Mouse (Mus musculus): ENCODE measurements around the gene Dgkq. TPM values are rescaled to one million over a fixed set of nuclear protein-coding genes. Genes with fewer than 3 reads are reported as not detected.

Dgkq gene
- polyA plus RNA-seq, 1 experiment from 2014 or later = 10.7 TPM

- Histone ChIP-seq H3K4me3 (replicated peaks; ENCODE audit: low read length) (no peak overlapping the region), H3K27ac (ENCODE audit: low read length) (no peak overlapping the region), H3K36me3 (ENCODE audit: control insufficient read depth, insufficient read depth, low read length) (peaks cover 50% of the 10 kb centered on the region; the same call in 1 of the 2 replicates), H3K9me3 (replicated peaks; ENCODE audit: control insufficient read depth, low read length) (no peaks in the 10 kb centered on the region), H3K27me3 (ENCODE audit: control insufficient read depth, insufficient read depth, low read length) (no peaks in the 10 kb centered on the region), H3K4me1 (ENCODE audit: control insufficient read depth, insufficient read depth, low read length) (no peaks in the 10 kb centered on the region), H3K9ac (ENCODE audit: low read length) (no peak overlapping the region), H3K4me2 (ENCODE audit: low read depth, low read length) (no peak overlapping the region)
- no peak for ATAC-seq (ENCODE audit: insufficient read depth, low FRiP score)
- 71% methylated on average over 1 of the region's 1 CpGs for WGBS
These were observed 69.5 kb downstream of the Dgkq start for GRCm38 (mm10) chr5:108599923-108600322.

Other genes starting within 250 kb of the Dgkq start
- gene Atp5k, start 235.2 kb downstream of the Dgkq start, polyA plus RNA-seq (2015; fragmentation: Nextera tagmentation; extraction: Ambion mirVana) = 366 and 477 TPM in 2 replicates
- 0.67 and 0.69 TPM in 2 replicates for gene Mfsd7a, start 220.8 kb downstream of the Dgkq start, polyA plus RNA-seq (2015; fragmentation: Nextera tagmentation; extraction: Ambion mirVana)
- gene Pcgf3, start 208.4 kb downstream of the Dgkq start, polyA plus RNA-seq (2015; fragmentation: Nextera tagmentation; extraction: Ambion mirVana) = 16.2 and 19.1 TPM in 2 replicates
- 2.9 and 3.4 TPM in 2 replicates for gene Cplx1, start 119.6 kb downstream of the Dgkq start, polyA plus RNA-seq (2015; fragmentation: Nextera tagmentation; extraction: Ambion mirVana)
- gene Gak, start 39.9 kb downstream of the Dgkq start, polyA plus RNA-seq (2015; fragmentation: Nextera tagmentation; extraction: Ambion mirVana) = 62.9 and 67.9 TPM in 2 replicates
- 27.1 and 27.7 TPM in 2 replicates for gene Tmem175, start 39.9 kb downstream of the Dgkq start, polyA plus RNA-seq (2015; fragmentation: Nextera tagmentation; extraction: Ambion mirVana)
- gene Idua, start 9.3 kb downstream of the Dgkq start, polyA plus RNA-seq (2015; fragmentation: Nextera tagmentation; extraction: Ambion mirVana) = 13.5 and 15.2 TPM in 2 replicates
- gene Slc26a1, start 5.9 kb upstream of the Dgkq start, polyA plus RNA-seq (2015; fragmentation: Nextera tagmentation; extraction: Ambion mirVana) = 1.8 and 3.0 TPM in 2 replicates
- gene Fgfrl1, start 22.7 kb upstream of the Dgkq start, polyA plus RNA-seq (2015; fragmentation: Nextera tagmentation; extraction: Ambion mirVana) = 7.8 and 11.7 TPM in 2 replicates
- 0.43 and 0.85 TPM in 2 replicates for gene Rnf212, start 105.3 kb upstream of the Dgkq start, polyA plus RNA-seq (2015; fragmentation: Nextera tagmentation; extraction: Ambion mirVana)
- 5.3 and 7.6 TPM in 2 replicates for gene Tmed11, start 125.7 kb upstream of the Dgkq start, polyA plus RNA-seq (2015; fragmentation: Nextera tagmentation; extraction: Ambion mirVana)
- gene Vmn2r8, start 139.2 kb upstream of the Dgkq start, polyA plus RNA-seq (2015; fragmentation: Nextera tagmentation; extraction: Ambion mirVana) = 0.02 TPM in 1 of 2 replicates, not detected in the other
- gene Vmn2r9, start 182.9 kb upstream of the Dgkq start, polyA plus RNA-seq (2015; fragmentation: Nextera tagmentation; extraction: Ambion mirVana) = not detected in 2 replicates